In genomic region chr9:24516575-24517139, GRCm38 (mm10) we compare ENCODE assay signal across 8 mouse cellular contexts. TPM values are rescaled to one million over a fixed set of nuclear protein-coding genes. Genes with fewer than 3 reads are reported as not detected.
DNase-seq lines count a peak whose midpoint lies in the region; ATAC-seq and TF ChIP-seq lines count a peak whose summit lies in the region.

No protein-coding gene starts in this region.

- no peaks in the 10 kb centered on the region for H3K36me3 ChIP-seq in liver, embryonic 12.5 days
- no peaks in the 10 kb centered on the region for H3K36me3 ChIP-seq in forebrain, embryonic 16.5 days (ENCODE audit: control insufficient read depth, insufficient read depth)
- no peaks in the 10 kb centered on the region for H3K36me3 ChIP-seq in hindbrain, embryonic 15.5 days

- DNase-seq in liver: peak; percentile 65
- peak; percentile 67 for DNase-seq in cerebellum, adult 11 months
- peak; percentile 67 to 76 for DNase-seq in left cerebral cortex, adult 2 months (ENCODE audit: extremely low spot score in 1 of 2, low spot score in 2 of 2)
- DNase-seq in right cerebral cortex, adult 2 months (ENCODE audit: low spot score in 2 of 2): peak; percentile 88 to 91

- no peak overlapping the region for H3K27ac ChIP-seq in liver, embryonic 12.5 days
- no peak overlapping the region for H3K27ac ChIP-seq in forebrain, embryonic 16.5 days (ENCODE audit: low read length)
- H3K27ac ChIP-seq in hindbrain, embryonic 15.5 days (replicated peaks): no peak overlapping the region
- H3K27ac ChIP-seq in left cerebral cortex, adult 2 months: peak overlapping the region; percentile 76

- intact Hi-C loops in left cerebral cortex, adult 2 months (cut with DNase I): loop anchor here (2.0 to 10.0 kb wide), 3 partner anchors 398 to 934 kb away; no protein-coding TSS in a partner anchor

- peak; percentile 93 for TF ChIP-seq CTCF in left cerebral cortex, adult 2 months (IDR thresholded peaks at IDR 0.05)

- no peaks in the 10 kb centered on the region for H3K27me3 ChIP-seq in liver, embryonic 12.5 days (replicated peaks)
- no peaks in the 10 kb centered on the region for H3K27me3 ChIP-seq in forebrain, embryonic 16.5 days (replicated peaks; ENCODE audit: control insufficient read depth, insufficient read depth, low read length)
- H3K27me3 ChIP-seq in hindbrain, embryonic 15.5 days: no peaks in the 10 kb centered on the region

- no peak overlapping the region for H3K4me3 ChIP-seq in liver, embryonic 12.5 days
- H3K4me3 ChIP-seq in forebrain, embryonic 16.5 days (replicated peaks; ENCODE audit: low read length): no peak overlapping the region
- no peak overlapping the region for H3K4me3 ChIP-seq in hindbrain, embryonic 15.5 days
- H3K4me3 ChIP-seq in left cerebral cortex, adult 2 months: no peak overlapping the region

- ATAC-seq in liver, embryonic 12.5 days: no peak
- peak; percentile 95 for ATAC-seq in forebrain, embryonic 16.5 days
- peak; percentile 90 for ATAC-seq in hindbrain, embryonic 15.5 days (ENCODE audit: low FRiP score, low read depth)
- ATAC-seq in megakaryocyte-erythroid progenitor cell, adult 5-6 weeks (replicated peaks; ENCODE audit: low FRiP score, low TSS enrichment, poor library complexity, severe bottlenecking): peak; percentile 94

- H3K9me3 ChIP-seq in liver, embryonic 12.5 days (replicated peaks): no peaks in the 10 kb centered on the region
- no peaks in the 10 kb centered on the region for H3K9me3 ChIP-seq in forebrain, embryonic 16.5 days (ENCODE audit: control insufficient read depth, low read length)
- H3K9me3 ChIP-seq in hindbrain, embryonic 15.5 days: no peaks in the 10 kb centered on the region

- no peaks in the 10 kb centered on the region for H3K4me1 ChIP-seq in liver, embryonic 12.5 days
- 0 out of 2 replicates have a peak, but pooled peaks cover 11% of the 10 kb centered on the region for H3K4me1 ChIP-seq in forebrain, embryonic 16.5 days (replicated peaks; ENCODE audit: control insufficient read depth, insufficient read depth, low read length)
- H3K4me1 ChIP-seq in hindbrain, embryonic 15.5 days (replicated peaks): peaks cover 4% of the 10 kb centered on the region; the same call in 1 of the 2 replicates

- H3K9ac ChIP-seq in liver, embryonic 12.5 days: no peak overlapping the region
- no peak overlapping the region for H3K9ac ChIP-seq in forebrain, embryonic 16.5 days (replicated peaks; ENCODE audit: low read depth, low read length)
- H3K9ac ChIP-seq in hindbrain, embryonic 15.5 days: no peak overlapping the region

- WGBS in liver, embryonic 12.5 days (ENCODE audit: insufficient replicate concordance): 48% methylated on average over 10 of the region's 10 CpGs
- 59% methylated on average over 10 of the region's 10 CpGs for WGBS in forebrain, embryonic 16.5 days
- 57% methylated on average over 10 of the region's 10 CpGs for WGBS in hindbrain, embryonic 15.5 days

- H3K4me2 ChIP-seq in liver, embryonic 12.5 days: no peak overlapping the region
- H3K4me2 ChIP-seq in forebrain, embryonic 16.5 days (ENCODE audit: low read length): no peak overlapping the region
- no peak overlapping the region for H3K4me2 ChIP-seq in hindbrain, embryonic 15.5 days

RNA-seq across cellular contexts. Expression of gene Dpy19l1, which starts 13.7 kb away (rescaled TPM):
- 27.4 and 30.8 TPM in 2 replicates for polyA plus RNA-seq in liver, embryonic 12.5 days (2016; fragmentation: Nextera tagmentation; extraction: Ambion mirVana)
- polyA plus RNA-seq in forebrain, embryonic 16.5 days (2015; fragmentation: Nextera tagmentation; extraction: Ambion mirVana): 26.2 and 28.2 TPM in 2 replicates
- polyA plus RNA-seq in hindbrain, embryonic 15.5 days (2015; fragmentation: Nextera tagmentation; extraction: Ambion mirVana): 15.3 and 18.1 TPM in 2 replicates
- total RNA-seq in left cerebral cortex, adult 2 months (2021): 10 to 100 TPM; 74.8 to 79.6 TPM
- 61.1 and 75.0 TPM in 2 replicates for total RNA-seq in megakaryocyte-erythroid progenitor cell, adult 5-6 weeks (2014; fragmentation: Nextera tagmentation)
- 98.1 and 106 TPM in 2 replicates for total RNA-seq in megakaryocyte-erythroid progenitor cell, adult 5-6 weeks (2017)
